ENCODE assay signal across 8 mouse cellular contexts in genomic region chr14:76876015-76876414, GRCm38 (mm10).
DNase-seq lines count a peak whose midpoint lies in the region; ATAC-seq lines count a peak whose summit lies in the region.

No protein-coding gene starts in this region.

- no peak overlapping the region for H3K4me3 ChIP-seq in liver, embryonic 11.5 days (ENCODE audit: low read depth, low read length)

- 54% methylated on average over 7 of the region's 7 CpGs for WGBS in liver, embryonic 11.5 days

- no peaks in the 10 kb centered on the region for H3K27me3 ChIP-seq in liver, embryonic 11.5 days (replicated peaks; ENCODE audit: control insufficient read depth, insufficient read depth, low read length)

- H3K4me2 ChIP-seq in liver, embryonic 11.5 days, result no peak overlapping the region

- no peaks in the 10 kb centered on the region for H3K36me3 ChIP-seq in liver, embryonic 11.5 days (ENCODE audit: control insufficient read depth, insufficient read depth, low read length)

- H3K9me3 ChIP-seq in liver, embryonic 11.5 days (ENCODE audit: control insufficient read depth, low read length), result no peaks in the 10 kb centered on the region

- intact Hi-C loops in heart, postnatal 36 days (cut with DNase I), result loop anchor here (1.0 to 5.0 kb wide), 4 partner anchors 104 to 372 kb away; no protein-coding TSS in a partner anchor

- H3K27ac ChIP-seq in liver, embryonic 11.5 days (ENCODE audit: low read depth, low read length), result no peak overlapping the region; the same call in 1 of the 2 replicates

- H3K4me1 ChIP-seq in liver, embryonic 11.5 days (replicated peaks; ENCODE audit: control insufficient read depth, insufficient read depth, low read length), result peaks cover 2% of the 10 kb centered on the region; the same call in 1 of the 2 replicates

- no peak overlapping the region for H3K9ac ChIP-seq in liver, embryonic 11.5 days (ENCODE audit: low read depth, low read length)

- peak; percentile 41 for DNase-seq in liver
- DNase-seq in liver, embryonic 11.5 days (ENCODE audit: low spot score), result no peak
- peak; percentile 45 for DNase-seq in Muller cell, postnatal 12 days (ENCODE audit: inconsistent ontology term)
- peak; percentile 79 to 82 for DNase-seq in cerebellum, postnatal 14 days
- peak; percentile 62 to 72 for DNase-seq in heart, postnatal 36 days
- DNase-seq in layer of hippocampus, postnatal 14 days (ENCODE audit: low spot score in 2 of 2), result peak; percentile 58 to 77
- peak; percentile 10 to 17 for DNase-seq in thymus, postnatal 36 days

- ATAC-seq in liver, embryonic 11.5 days (replicated peaks; ENCODE audit: low FRiP score), result no peak
- peak; percentile 69 for ATAC-seq in megakaryocyte progenitor cell, adult 5-6 weeks (replicated peaks; ENCODE audit: poor library complexity)
